Mouse (Mus musculus): ENCODE results near the gene Plekho1.

The Plekho1 gene

GRCm38 (mm10) chr3:95945731-95946240 is 50.0 kb downstream of the Plekho1 start:
- DNase-seq = no peak

- DNase-seq = no peak
Observed at GRCm38 (mm10) chr3:95944742-95945141, 51.1 kb downstream of the Plekho1 start.

- no peak for DNase-seq
Observed at GRCm38 (mm10) chr3:95943226-95943625, 52.6 kb downstream of the Plekho1 start.

- no peak for DNase-seq
Observed at GRCm38 (mm10) chr3:95942749-95943148, 53.1 kb downstream of the Plekho1 start.

GRCm38 (mm10) chr3:95938835-95939234 is 57.0 kb downstream of the Plekho1 start:
- no peak for DNase-seq
